Mouse (Mus musculus) heart, embryonic 10.5 days (tissue): Measurements from ENCODE around the gene Ccdc85a. TPM values are rescaled to one million over a fixed set of nuclear protein-coding genes. Genes with fewer than 3 reads are reported as not detected.
A peak's percentile ranks its signal among the peaks of the same experiment; 100 is the strongest.

Source experiments
- DNase-seq: peaks from one replicate; pipeline ENCODE4 v3.0.0-alpha.2; 2017; ENCODE audit warnings: low spot score
- H3K27ac ChIP-seq: fragments of 300-500 bp; sonication (generic); 2 replicates; pipeline ENCODE4 v1.5.1; 2016; ENCODE audit warnings: mild to moderate bottlenecking
- H3K27me3 ChIP-seq: fragments of 300-500 bp; sonication (generic); 2 replicates; pipeline ENCODE4 v1.6.1; 2016; ENCODE audit warnings: mild to moderate bottlenecking; ENCODE audit not compliant: poor library complexity, insufficient read depth, severe bottlenecking
- H3K36me3 ChIP-seq: fragments of 300-500 bp; sonication (generic); 2 replicates; pipeline ENCODE4 v1.6.1; 2016; ENCODE audit warnings: mild to moderate bottlenecking, moderate library complexity
- H3K4me1 ChIP-seq: fragments of 300-500 bp; sonication (generic); 2 replicates; pipeline ENCODE4 v1.6.1; 2016; ENCODE audit warnings: mild to moderate bottlenecking
- H3K4me3 ChIP-seq: fragments of 300-500 bp; sonication (generic); 2 replicates; pipeline ENCODE4 v1.5.1; 2016; ENCODE audit warnings: mild to moderate bottlenecking, moderate library complexity
- H3K9me3 ChIP-seq: fragments of 300-500 bp; sonication (generic); 2 replicates; pipeline ENCODE4 v1.6.1; 2016; ENCODE audit warnings: mild to moderate bottlenecking, moderate library complexity
- WGBS: fragments of 180-500 bp; shearing (Covaris S2); methylation state at CpG from one replicate; pipeline ENCODE4 v1.1.7; 2016; 5-methylcytosine and 5-hydroxymethylcytosine counted together
- polyA plus RNA-seq: library from polyadenylated mRNA; unstranded; fragments of >200 nt; fragmentation: Nextera tagmentation; extraction: Ambion mirVana; gene quantifications from 2 replicates; pipeline ENCODE4 v1.2.1, GENCODE M21; 2016

Gene Ccdc85a
- 0.62 and 0.67 TPM in 2 replicates for polyA plus RNA-seq

GRCm38 (mm10) chr11:28583911-28584434, at the start of gene Ccdc85a:
Gene Ccdc85a, minus strand, starts transcription at chr11:28584324.
- Histone ChIP-seq H3K9me3 (no peaks in the 10 kb centered on the region), H3K4me1 (peaks cover 9% of the 10 kb centered on the region; the same call in 1 of the 2 replicates), H3K4me3 (peak within 1 kb of the TSS; percentile 72), H3K27me3 (peaks cover 21% of the 10 kb centered on the region), H3K27ac (no peak within 1 kb of the TSS), H3K36me3 (no peaks in the 10 kb centered on the region)
- 0% methylated on average over 25 of the region's 25 CpGs for WGBS
- DNase-seq: peak; percentile 92

DNA sequence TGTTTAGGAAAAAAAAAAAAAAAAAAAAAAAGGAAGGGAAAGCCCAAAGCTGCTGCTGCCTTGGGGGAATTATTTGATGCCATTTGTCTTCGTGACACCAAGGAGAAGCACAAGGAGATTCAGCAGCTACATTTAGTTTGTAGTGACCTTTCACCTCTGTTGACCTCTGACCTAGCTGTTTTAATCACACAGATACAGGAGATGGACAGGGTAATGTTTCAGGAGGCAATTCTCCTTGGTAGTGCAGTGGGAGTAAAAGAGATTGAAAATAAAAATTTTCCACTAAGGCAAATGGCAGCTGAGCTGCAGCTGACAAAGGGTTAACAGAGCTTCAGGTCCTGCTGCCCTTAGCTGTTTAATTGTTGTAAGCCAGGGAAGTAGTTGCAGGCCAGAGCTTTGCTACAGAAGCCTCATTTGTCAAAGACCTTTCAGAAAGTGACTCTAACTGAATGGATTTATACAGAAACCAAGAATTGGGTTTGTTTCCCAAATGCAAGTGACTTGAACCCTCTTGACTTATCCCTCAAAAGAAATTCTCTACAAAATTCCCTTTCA, 49.5 kb upstream of the Ccdc85a start:
- WGBS: 54% methylated on average over 1 of the region's 1 CpGs
- H3K9me3 ChIP-seq: no peaks in the 10 kb centered on the region
- H3K4me1 ChIP-seq: no peaks in the 10 kb centered on the region
- H3K4me3 ChIP-seq: no peak overlapping the region
- H3K36me3 ChIP-seq: no peaks in the 10 kb centered on the region
- H3K27ac ChIP-seq: no peak overlapping the region
- no peaks in the 10 kb centered on the region for H3K27me3 ChIP-seq
- DNase-seq: no peak

GRCm38 (mm10) chr11:28633093-28633492, 49.0 kb upstream of the Ccdc85a start:
- no peak overlapping the region for H3K4me3 ChIP-seq
- H3K9me3 ChIP-seq: no peaks in the 10 kb centered on the region
- DNase-seq: no peak
- H3K27me3 ChIP-seq: no peaks in the 10 kb centered on the region
- no peaks in the 10 kb centered on the region for H3K36me3 ChIP-seq
- H3K27ac ChIP-seq: no peak overlapping the region
- no peaks in the 10 kb centered on the region for H3K4me1 ChIP-seq
- 82% methylated on average over 1 of the region's 1 CpGs for WGBS

DNA sequence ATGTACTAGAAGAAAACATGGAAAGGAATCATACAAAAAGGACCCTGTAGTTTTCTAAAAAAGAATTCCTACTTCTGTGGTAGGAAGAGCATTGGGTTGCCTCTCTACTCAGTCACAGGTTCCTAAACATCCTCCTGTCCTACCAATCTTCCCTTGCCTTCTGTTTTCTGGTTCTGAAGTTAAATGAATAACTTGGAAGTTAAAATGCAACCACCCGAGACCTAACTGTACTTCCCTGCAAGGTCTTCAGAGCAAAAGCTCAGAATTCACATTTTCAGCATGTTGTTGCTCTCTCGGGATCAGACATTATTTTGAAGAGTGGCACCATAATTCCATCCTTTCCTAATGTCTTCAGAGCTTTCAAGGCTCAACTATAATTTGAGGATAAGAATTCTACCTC, 46.6 kb upstream of the Ccdc85a start:
- no peak overlapping the region for H3K27ac ChIP-seq
- no peaks in the 10 kb centered on the region for H3K27me3 ChIP-seq
- no peaks in the 10 kb centered on the region for H3K36me3 ChIP-seq
- WGBS: 74% methylated on average over 2 of the region's 2 CpGs
- H3K9me3 ChIP-seq: no peaks in the 10 kb centered on the region
- no peak overlapping the region for H3K4me3 ChIP-seq
- H3K4me1 ChIP-seq: no peaks in the 10 kb centered on the region
- no peak for DNase-seq

GRCm38 (mm10) chr11:28610781-28611491, 26.8 kb upstream of the Ccdc85a start:
- Histone ChIP-seq H3K36me3 (no peaks in the 10 kb centered on the region), H3K4me3 (no peak overlapping the region), H3K9me3 (no peaks in the 10 kb centered on the region), H3K4me1 (no peaks in the 10 kb centered on the region), H3K27ac (no peak overlapping the region), H3K27me3 (no peaks in the 10 kb centered on the region)
- no peak for DNase-seq

DNA sequence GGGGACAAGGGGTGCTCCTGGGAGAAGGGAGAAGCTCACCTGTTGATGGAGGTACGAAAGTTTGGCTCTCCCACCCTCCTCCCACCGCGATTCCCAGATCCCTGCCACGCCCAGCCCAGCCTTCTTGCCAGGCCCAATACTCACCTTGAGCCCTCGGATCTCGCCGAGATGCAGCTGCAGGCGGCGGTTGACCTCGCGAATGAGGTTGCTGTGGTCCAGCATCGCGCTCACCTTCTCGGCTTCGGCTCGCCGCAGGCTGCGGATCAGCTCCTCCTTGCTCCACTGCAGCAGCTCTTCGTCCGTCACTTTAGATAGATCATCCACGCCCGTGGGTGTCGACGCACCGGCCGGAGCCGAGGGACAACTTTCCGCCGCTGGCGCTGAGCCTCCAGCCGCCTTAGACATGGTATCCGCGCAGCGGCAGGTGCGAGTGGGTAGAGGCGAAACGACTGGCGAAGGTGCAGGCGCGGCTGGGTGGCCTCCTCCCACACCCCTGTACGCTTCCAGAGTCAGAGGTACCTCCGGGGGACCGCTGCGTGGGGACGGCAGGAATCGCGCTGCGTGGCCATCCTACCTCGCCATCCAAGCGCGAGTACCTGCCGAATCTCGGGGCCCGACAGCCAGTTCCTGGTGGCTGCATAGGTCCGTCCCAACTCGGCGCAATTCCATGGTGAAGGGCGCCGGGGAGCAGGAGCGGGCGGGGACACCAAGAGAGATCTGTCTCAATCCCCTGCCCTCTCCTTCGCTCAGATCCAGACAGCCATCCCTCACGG, 800 bp downstream of the Ccdc85a start:
- no peak overlapping the region for H3K27ac ChIP-seq
- DNase-seq: no peak
- WGBS: 1% methylated on average over 62 of the region's 63 CpGs
- peaks cover 21% of the 10 kb centered on the region for H3K27me3 ChIP-seq
- no peaks in the 10 kb centered on the region for H3K9me3 ChIP-seq
- peaks cover 9% of the 10 kb centered on the region; the same call in 1 of the 2 replicates for H3K4me1 ChIP-seq
- peak overlapping the region; percentile 72 for H3K4me3 ChIP-seq
- H3K36me3 ChIP-seq: no peaks in the 10 kb centered on the region

DNA sequence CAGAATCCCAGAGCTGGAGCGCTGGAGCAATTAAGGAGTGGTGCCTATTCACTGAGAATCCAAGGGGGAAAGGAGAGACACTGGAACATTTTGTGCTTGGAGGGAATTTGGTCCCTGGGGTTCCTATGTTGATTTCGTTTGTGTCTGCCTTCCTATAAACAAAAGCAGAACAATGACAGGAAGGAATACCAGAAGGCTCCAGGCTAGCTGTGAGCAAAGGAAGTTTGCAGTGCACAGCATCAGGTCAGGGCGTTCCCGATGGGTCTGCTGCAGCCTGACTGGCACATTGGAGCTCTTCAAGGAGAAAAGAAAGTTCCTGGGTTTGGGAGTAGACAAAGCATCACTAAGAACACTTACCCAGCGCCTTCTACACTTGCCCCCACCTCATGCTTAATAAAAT, 1.9 kb downstream of the Ccdc85a start:
- 17% methylated on average over 5 of the region's 5 CpGs for WGBS

GRCm38 (mm10) chr11:28572423-28572822, 11.7 kb downstream of the Ccdc85a start:
- no peaks in the 10 kb centered on the region for H3K9me3 ChIP-seq
- H3K36me3 ChIP-seq: no peaks in the 10 kb centered on the region
- H3K4me1 ChIP-seq: no peaks in the 10 kb centered on the region
- 88% methylated on average over 1 of the region's 1 CpGs for WGBS
- H3K27ac ChIP-seq: no peak overlapping the region
- DNase-seq: no peak
- no peak overlapping the region for H3K4me3 ChIP-seq
- no peaks in the 10 kb centered on the region for H3K27me3 ChIP-seq

More for the DNA sequence above, 1.9 kb downstream of the Ccdc85a start:
- Histone ChIP-seq H3K36me3 (no peaks in the 10 kb centered on the region), H3K4me1 (peaks cover 9% of the 10 kb centered on the region; the same call in 1 of the 2 replicates), H3K27me3 (peaks cover 21% of the 10 kb centered on the region), H3K27ac (no peak overlapping the region), H3K9me3 (no peaks in the 10 kb centered on the region), H3K4me3 (no peak overlapping the region)
- DNase-seq: no peak

DNA sequence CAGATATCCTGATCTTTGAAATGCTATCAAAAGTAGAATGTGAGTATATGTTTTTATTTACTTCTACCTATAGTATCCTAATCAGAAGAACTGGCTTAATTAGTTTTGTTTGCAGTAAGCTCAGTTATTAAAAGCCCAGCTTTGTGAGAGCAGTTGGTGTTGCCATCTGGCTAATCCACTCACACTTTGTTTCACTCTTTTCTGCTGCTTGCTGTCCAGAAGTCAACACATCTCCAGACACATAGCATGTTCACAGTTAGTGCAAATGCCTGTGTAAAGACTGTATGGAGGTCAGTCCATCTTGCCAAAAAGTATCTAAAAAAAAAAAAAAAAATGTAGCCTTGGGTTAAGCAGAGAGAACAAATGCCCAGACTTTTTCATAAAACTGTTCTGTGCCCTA, 27.7 kb downstream of the Ccdc85a start:
- Histone ChIP-seq H3K27ac (no peak overlapping the region), H3K36me3 (no peaks in the 10 kb centered on the region), H3K9me3 (peaks cover 4% of the 10 kb centered on the region; the same call in 1 of the 2 replicates), H3K27me3 (no peaks in the 10 kb centered on the region), H3K4me3 (no peak overlapping the region), H3K4me1 (no peaks in the 10 kb centered on the region)
- no peak for DNase-seq

GRCm38 (mm10) chr11:28543429-28543828, 40.7 kb downstream of the Ccdc85a start:
- DNase-seq: no peak
- Histone ChIP-seq H3K4me1 (no peaks in the 10 kb centered on the region), H3K27ac (no peak overlapping the region), H3K9me3 (no peaks in the 10 kb centered on the region), H3K4me3 (no peak overlapping the region), H3K27me3 (no peaks in the 10 kb centered on the region), H3K36me3 (no peaks in the 10 kb centered on the region)
- WGBS: 84% methylated on average over 2 of the region's 2 CpGs

- H3K27ac ChIP-seq: no peak overlapping the region
- H3K27me3 ChIP-seq: no peaks in the 10 kb centered on the region
- H3K4me3 ChIP-seq: no peak overlapping the region
- whole genome bisulfite sequencing: 78% methylated on average over 1 of the region's 1 CpGs
- H3K36me3 ChIP-seq: no peaks in the 10 kb centered on the region
- no peaks in the 10 kb centered on the region for H3K4me1 ChIP-seq
- no peak for DNase-seq
- H3K9me3 ChIP-seq: no peaks in the 10 kb centered on the region
These were observed 42.8 kb downstream of the Ccdc85a start for GRCm38 (mm10) chr11:28541307-28541706.

DNA sequence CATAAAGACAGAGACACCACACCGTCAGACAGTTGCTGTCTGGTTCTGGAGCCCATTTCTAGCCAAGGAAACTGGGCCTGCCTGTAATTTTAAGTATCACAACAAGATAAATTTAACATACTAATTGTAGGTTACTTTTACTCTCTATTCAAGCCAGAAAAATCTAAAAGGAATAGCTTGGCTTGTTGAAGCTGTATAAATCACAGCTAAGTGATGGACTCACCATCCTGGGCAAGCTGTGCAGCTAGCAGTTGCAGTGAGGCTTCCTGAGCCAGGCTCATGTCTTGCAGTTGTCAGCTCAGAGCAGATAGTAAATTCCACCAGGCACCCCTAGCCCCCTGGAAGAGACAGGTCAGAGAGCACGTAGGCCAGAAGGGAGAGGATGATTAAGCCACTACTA, 50.8 kb downstream of the Ccdc85a start:
- H3K27me3 ChIP-seq: no peaks in the 10 kb centered on the region
- WGBS: 78% methylated on average over 2 of the region's 2 CpGs
- no peak for DNase-seq
- H3K9me3 ChIP-seq: peaks cover 3% of the 10 kb centered on the region; the same call in 1 of the 2 replicates
- H3K4me3 ChIP-seq: no peak overlapping the region
- H3K4me1 ChIP-seq: no peaks in the 10 kb centered on the region
- H3K27ac ChIP-seq: no peak overlapping the region
- no peaks in the 10 kb centered on the region for H3K36me3 ChIP-seq

GRCm38 (mm10) chr11:28501190-28501589, 82.9 kb downstream of the Ccdc85a start:
- Histone ChIP-seq H3K27me3 (no peaks in the 10 kb centered on the region), H3K27ac (no peak overlapping the region), H3K4me3 (no peak overlapping the region), H3K4me1 (no peaks in the 10 kb centered on the region), H3K9me3 (no peaks in the 10 kb centered on the region), H3K36me3 (no peaks in the 10 kb centered on the region)
- DNase-seq: no peak
